Mouse (Mus musculus) MEL (cell line): ENCODE results near the gene Cox6b2. TPM values are rescaled to one million over a fixed set of nuclear protein-coding genes. Genes with fewer than 3 reads are reported as not detected.
A peak's percentile ranks its signal among the peaks of the same experiment; 100 is the strongest.

Source experiments
- DNase-seq: peaks from one replicate; pipeline ENCODE4 v3.0.0; 2011; ENCODE audit warnings: low read depth, low spot score
- H3K27ac ChIP-seq: 2 replicates; pipeline ENCODE4 v1.5.1; 2012; ENCODE audit warnings: low read depth, mild to moderate bottlenecking, control low read depth, low read length, moderate library complexity; ENCODE audit not compliant: control insufficient read depth
- H3K27me3 ChIP-seq, 2 experiments: fragments of 150-350 bp in 1 of 2; sonication (generic) in 1 of 2; 2 replicates each; pipeline ENCODE4 v1.6.1; 2012; ENCODE audit warnings: low read length in 2 of 2, mild to moderate bottlenecking in 2 of 2, improper control_type of control experiment in 1 of 2, moderate library complexity in 1 of 2; ENCODE audit not compliant: insufficient read depth in 2 of 2, control insufficient read depth in 1 of 2
- H3K36me3 ChIP-seq, 2 experiments: 2 replicates each; pipeline ENCODE4 v1.6.1; 2012 to 2014; ENCODE audit warnings: low read length in 2 of 2, improper control_type of control experiment in 1 of 2, inconsistent platforms in 1 of 2, mild to moderate bottlenecking in 1 of 2; ENCODE audit not compliant: insufficient read depth in 2 of 2, control insufficient read depth in 1 of 2
- H3K4me1 ChIP-seq, 2 experiments: fragments of 150-350 bp in 1 of 2; sonication (generic) in 1 of 2; 2 replicates each; pipeline ENCODE4 v1.6.1; 2012; ENCODE audit warnings: low read length in 2 of 2, improper control_type of control experiment in 1 of 2, mild to moderate bottlenecking in 1 of 2; ENCODE audit not compliant: insufficient read depth in 2 of 2, control insufficient read depth in 1 of 2
- H3K4me3 ChIP-seq, 2 experiments: fragments of 150-350 bp in 1 of 2; sonication (generic) in 1 of 2; 2 replicates each; pipeline ENCODE4 v1.5.1; 2012; ENCODE audit warnings: low read depth in 2 of 2, low read length in 2 of 2, mild to moderate bottlenecking in 2 of 2, moderate library complexity in 2 of 2, control low read depth in 1 of 2, improper control_type of control experiment in 1 of 2; ENCODE audit not compliant: control insufficient read depth in 1 of 2, insufficient read depth in 1 of 2
- H3K79me2 ChIP-seq: 2 replicates; pipeline ENCODE4 v1.6.1; 2012; ENCODE audit warnings: mild to moderate bottlenecking, low read length, moderate library complexity; ENCODE audit not compliant: control insufficient read depth, poor library complexity, insufficient read depth
- H3K9ac ChIP-seq: 2 replicates; pipeline ENCODE4 v1.6.1; 2012; ENCODE audit warnings: low read depth, mild to moderate bottlenecking, control low read depth, low read length, moderate library complexity; ENCODE audit not compliant: control insufficient read depth, poor library complexity, severe bottlenecking
- H3K9me3 ChIP-seq: fragments of 150-350 bp; sonication (generic); replicated peaks from 2 replicates; pipeline ENCODE4 v1.6.1; 2012; ENCODE audit warnings: mild to moderate bottlenecking, low read length, improper control_type of control experiment, moderate library complexity; ENCODE audit not compliant: insufficient read depth
- BHLHE40 ChIP-seq: IDR thresholded peaks from 2 replicates; pipeline ENCODE4 v1.6.1; 2012; ENCODE audit warnings: low read depth, mild to moderate bottlenecking, inconsistent platforms, low read length, improper control_type of control experiment, borderline replicate concordance
- CTCF ChIP-seq, 3 experiments: IDR thresholded peaks in 2 of 3; conservative IDR thresholded peaks in 1 of 3; 2 replicates each; pipeline ENCODE4 v1.5.1; 2011 to 2012; ENCODE audit warnings: low read length in 3 of 3, low read depth in 2 of 3, mild to moderate bottlenecking in 2 of 3, improper control_type of control experiment in 1 of 3, inconsistent platforms in 1 of 3, mixed read lengths in 1 of 3, moderate library complexity in 1 of 3; ENCODE audit not compliant: control insufficient read depth in 1 of 3, insufficient read depth in 1 of 3, poor library complexity in 1 of 3, severe bottlenecking in 1 of 3
- E2F4 ChIP-seq: IDR thresholded peaks from 2 replicates; pipeline ENCODE4 v1.6.1; 2011; ENCODE audit warnings: low read depth, low read length, improper control_type of control experiment, borderline replicate concordance
- GATA1 ChIP-seq: IDR thresholded peaks from 2 replicates; pipeline ENCODE4 v1.6.1; 2011; ENCODE audit warnings: low read depth, low read length, improper control_type of control experiment
- HCFC1 ChIP-seq: IDR thresholded peaks from 2 replicates; pipeline ENCODE4 v1.6.1; 2012; ENCODE audit warnings: low read depth, mild to moderate bottlenecking, inconsistent platforms, low read length, improper control_type of control experiment, moderate library complexity
- KAT2A ChIP-seq: conservative IDR thresholded peaks from 2 replicates; pipeline ENCODE4 v1.6.1; 2012; ENCODE audit warnings: low read depth, low read length, improper control_type of control experiment, inconsistent platforms
- MAX ChIP-seq: IDR thresholded peaks from 2 replicates; pipeline ENCODE4 v1.6.1; 2011; ENCODE audit warnings: low read length, improper control_type of control experiment
- MEF2A ChIP-seq: IDR thresholded peaks from 2 replicates; pipeline ENCODE4 v1.6.1; 2014; ENCODE audit warnings: low read depth, mild to moderate bottlenecking, inconsistent platforms, low read length, improper control_type of control experiment; ENCODE audit not compliant: poor library complexity, insufficient replicate concordance, severe bottlenecking; ENCODE audit errors: extremely low read depth
- MXI1 ChIP-seq: IDR thresholded peaks from 2 replicates; pipeline ENCODE4 v1.6.1; 2011; ENCODE audit warnings: mild to moderate bottlenecking, low read depth, low read length, improper control_type of control experiment
- MYB ChIP-seq: IDR thresholded peaks from 2 replicates; pipeline ENCODE4 v1.6.1; 2011; ENCODE audit warnings: mild to moderate bottlenecking, low read depth, low read length, improper control_type of control experiment
- MYC ChIP-seq: IDR thresholded peaks from 2 replicates; pipeline ENCODE4 v1.6.1; 2011; ENCODE audit warnings: low read depth, mild to moderate bottlenecking, low read length, improper control_type of control experiment, moderate library complexity
- NELFE ChIP-seq: IDR thresholded peaks from 2 replicates; pipeline ENCODE4 v1.6.1; 2011; ENCODE audit warnings: low read depth, low read length, improper control_type of control experiment
- NRF1 ChIP-seq: IDR thresholded peaks from 2 replicates; pipeline ENCODE4 v1.6.1; 2014; ENCODE audit warnings: low read depth, mild to moderate bottlenecking, inconsistent platforms, low read length, improper control_type of control experiment, moderate library complexity; ENCODE audit not compliant: poor library complexity, insufficient read depth, severe bottlenecking
- POLR2A ChIP-seq, 2 experiments: IDR thresholded peaks; 2 replicates each; pipeline ENCODE4 v1.6.1; 2011 to 2012; ENCODE audit warnings: low read length in 2 of 2, mild to moderate bottlenecking in 2 of 2, control low read depth in 1 of 2, improper control_type of control experiment in 1 of 2, low read depth in 1 of 2, moderate library complexity in 1 of 2; ENCODE audit not compliant: control insufficient read depth in 1 of 2, insufficient read depth in 1 of 2, poor library complexity in 1 of 2
- POLR2AphosphoS2 ChIP-seq: IDR thresholded peaks from 2 replicates; pipeline ENCODE4 v1.6.1; 2011; ENCODE audit warnings: low read length, improper control_type of control experiment
- POLR2AphosphoS5 ChIP-seq: IDR thresholded peaks from 2 replicates; pipeline ENCODE4 v1.6.1; 2012; ENCODE audit warnings: low read depth, borderline replicate concordance, mild to moderate bottlenecking, inconsistent platforms, low read length, moderate library complexity, mixed read lengths
- SIN3A ChIP-seq: IDR thresholded peaks from 2 replicates; pipeline ENCODE4 v1.6.1; 2012; ENCODE audit warnings: low read length, improper control_type of control experiment, inconsistent platforms
- TAL1 ChIP-seq: IDR thresholded peaks from 2 replicates; pipeline ENCODE4 v1.6.1; 2012; ENCODE audit warnings: mild to moderate bottlenecking, inconsistent platforms, low read length, moderate library complexity, mixed read lengths
- TBP ChIP-seq: IDR thresholded peaks from 2 replicates; pipeline ENCODE4 v1.8.0; 2011; ENCODE audit warnings: low read depth, low read length, improper control_type of control experiment
- TCF12 ChIP-seq: IDR thresholded peaks from 2 replicates; pipeline ENCODE4 v1.6.1; 2014; ENCODE audit warnings: low read depth, mild to moderate bottlenecking, inconsistent platforms, low read length, improper control_type of control experiment, moderate library complexity
- UBTF ChIP-seq: IDR thresholded peaks from 2 replicates; pipeline ENCODE4 v1.6.1; 2012; ENCODE audit warnings: low read depth, mild to moderate bottlenecking, inconsistent platforms, low read length, improper control_type of control experiment, moderate library complexity, borderline replicate concordance; ENCODE audit not compliant: insufficient read depth
- USF1 ChIP-seq: IDR thresholded peaks from 2 replicates; pipeline ENCODE4 v1.6.1; 2014; ENCODE audit warnings: low read depth, mild to moderate bottlenecking, inconsistent platforms, low read length, improper control_type of control experiment, moderate library complexity
- ZKSCAN1 ChIP-seq: IDR thresholded peaks from 2 replicates; pipeline ENCODE4 v1.6.1; 2012; ENCODE audit warnings: low read depth, mild to moderate bottlenecking, inconsistent platforms, low read length, improper control_type of control experiment, moderate library complexity
- ZMIZ1 ChIP-seq: IDR thresholded peaks from 2 replicates; pipeline ENCODE4 v1.6.1; 2012; ENCODE audit warnings: low read depth, mild to moderate bottlenecking, inconsistent platforms, low read length, improper control_type of control experiment, moderate library complexity
- ZNF384 ChIP-seq: IDR thresholded peaks from 2 replicates; pipeline ENCODE4 v1.6.1; 2012; ENCODE audit warnings: low read depth, mild to moderate bottlenecking, inconsistent platforms, low read length, improper control_type of control experiment
- polyA plus RNA-seq, 2 experiments: library from polyadenylated mRNA; stranded (reverse) in 1 of 2; unstranded in 1 of 2; fragments of >175 nt in 1 of 2; fragments of >200 nt in 1 of 2; gene quantifications; 2 replicates each; pipeline versions ENCODE4 v1.2.1 to v1.2.4; 2012; ENCODE audit warnings: low replicate concordance in 2 of 2, low read depth in 1 of 2; ENCODE audit not compliant: insufficient read length in 2 of 2, insufficient read depth in 1 of 2, missing spikeins in 1 of 2
- total RNA-seq: library from RNA; depleted of rRNA; stranded (reverse); fragments of 300-350 nt; gene quantifications from 2 replicates; pipeline ENCODE4 v1.2.3, GENCODE M21; 2012

Cox6b2 gene
- total and polyA plus RNA-seq, 3 experiments, result 8.7 to 36.3 TPM; not detected in 1

- peaks cover 33% of the 10 kb centered on the region for H3K79me2 ChIP-seq
- H3K4me1 ChIP-seq, result peaks cover 2 to 16% of the 10 kb centered on the region in 2 experiments; a peak in 3 of 4 replicates
- H3K4me3 ChIP-seq, result peak overlapping the region; percentile 72 to 83
- H3K9ac ChIP-seq, result peak overlapping the region; percentile 93
- peaks cover 1 to 15% of the 10 kb centered on the region in 2 experiments; a peak in 3 of 4 replicates for H3K36me3 ChIP-seq
- no peaks in the 10 kb centered on the region for H3K27me3 ChIP-seq
- peak overlapping the region; percentile 68 for H3K27ac ChIP-seq
- H3K9me3 ChIP-seq, result no peaks in the 10 kb centered on the region
- peak; percentile 83; the same call in 1 of the 2 replicates for TF ChIP-seq ZMIZ1
- TF ChIP-seq TBP, result peak; percentile 90
- TF ChIP-seq GATA1, result peak; percentile 34; the same call in 1 of the 2 replicates
- peak; percentile 98 for TF ChIP-seq MAX
- no peak for TF ChIP-seq TAL1
- TF ChIP-seq TCF12, result peak; percentile 61; the same call in 1 of the 2 replicates
- TF ChIP-seq MXI1, result peak; percentile 99
- TF ChIP-seq NRF1, result 0 out of 2 replicates have a peak, but pooled peaks have one; percentile 27
- peak; percentile 93 for TF ChIP-seq NELFE
- TF ChIP-seq ZNF384, result no peak
- peak; percentile 62; the same call in 1 of the 2 replicates for TF ChIP-seq BHLHE40
- no peak for TF ChIP-seq MEF2A
- TF ChIP-seq MYB, result no peak
- peak; percentile 33 for TF ChIP-seq KAT2A
- peak; percentile 81; the same call in 1 of the 2 replicates for TF ChIP-seq POLR2AphosphoS5
- TF ChIP-seq POLR2A (IDR thresholded peaks at IDR 0.05; ENCODE audit: control insufficient read depth in 1 of 2, insufficient read depth in 1 of 2, low read depth in 1 of 2, low read length in 2 of 2, poor library complexity in 1 of 2), result peak; percentile 75 to 98
- TF ChIP-seq CTCF (IDR thresholded peaks at IDR 0.05 in 2 of 3, conservative IDR thresholded peaks at IDR 0.05 in 1 of 3; ENCODE audit: control insufficient read depth in 1 of 3, insufficient read depth in 1 of 3, low read depth in 2 of 3, low read length in 3 of 3, poor library complexity in 1 of 3, severe bottlenecking in 1 of 3), result 0 out of 6 replicates have a peak, but pooled peaks of 1 of the 3 experiments have one; percentile 14
- TF ChIP-seq POLR2AphosphoS2, result peak; percentile 93
- TF ChIP-seq MYC, result peak; percentile 100
- peak; percentile 60; the same call in 1 of the 2 replicates for TF ChIP-seq USF1
- TF ChIP-seq ZKSCAN1, result no peak
- TF ChIP-seq UBTF, result peak; percentile 78; the same call in 1 of the 2 replicates
- no peak for TF ChIP-seq E2F4
- TF ChIP-seq SIN3A, result peak; percentile 90
- 0 out of 2 replicates have a peak, but pooled peaks have one; percentile 14 for TF ChIP-seq HCFC1
- peak; percentile 92 for DNase-seq
These were observed 35.9 kb upstream of the Cox6b2 start for GRCm38 (mm10) chr7:4788499-4789435.
